Mouse (Mus musculus): ENCODE results near the gene Fbxo8.
A peak's percentile ranks its signal among the peaks of the same experiment; 100 is the strongest.

Fbxo8 gene

GRCm38 (mm10) chr8:56614235-56614634 lies 63.3 kb downstream of the Fbxo8 start:
- no peak for DNase-seq

GRCm38 (mm10) chr8:56615005-56615404 lies 64.1 kb downstream of the Fbxo8 start:
- DNase-seq: peak; percentile 69

GRCm38 (mm10) chr8:56616260-56616659 lies 65.4 kb downstream of the Fbxo8 start:
- peak; percentile 42 for DNase-seq

GRCm38 (mm10) chr8:56617271-56617670 lies 66.4 kb downstream of the Fbxo8 start:
- DNase-seq: no peak

- DNase-seq: no peak
These were observed 68.2 kb downstream of the Fbxo8 start for GRCm38 (mm10) chr8:56619056-56619455.

- no peak for DNase-seq
These were observed 68.7 kb downstream of the Fbxo8 start for GRCm38 (mm10) chr8:56619571-56619970.

GRCm38 (mm10) chr8:56620691-56621090 lies 69.8 kb downstream of the Fbxo8 start:
- no peak for DNase-seq

GRCm38 (mm10) chr8:56621093-56621492 lies 70.2 kb downstream of the Fbxo8 start:
- DNase-seq: no peak

- no peak for DNase-seq
These were observed 71.7 kb downstream of the Fbxo8 start for GRCm38 (mm10) chr8:56622470-56623024.

GRCm38 (mm10) chr8:56623346-56623745 lies 72.5 kb downstream of the Fbxo8 start:
- no peak for DNase-seq

- DNase-seq: no peak
These were observed 78.3 kb downstream of the Fbxo8 start for GRCm38 (mm10) chr8:56629160-56629559.

- DNase-seq: peak; percentile 25
These were observed 88.4 kb downstream of the Fbxo8 start for GRCm38 (mm10) chr8:56639277-56639676.

Data from lung, postnatal 14 days (tissue).